Mouse (Mus musculus): Measurements from ENCODE around the gene Far2. TPM values are rescaled to one million over a fixed set of nuclear protein-coding genes. Genes with fewer than 3 reads are reported as not detected.
A peak's percentile ranks its signal among the peaks of the same experiment; 100 is the strongest.
"Not testable (repeated sequence)": the region's sequence is repeated elsewhere in the genome, so short reads cannot be mapped to it uniquely, and the experiment has no call there.

Gene Far2
- polyA plus RNA-seq, 1 experiment from 2014 or later, result 2.2 TPM

- Histone ChIP-seq H3K4me1 (ENCODE audit: control insufficient read depth, insufficient read depth, low read length) (no peaks in the 10 kb centered on the region), H3K36me3 (ENCODE audit: control insufficient read depth, insufficient read depth, low read length) (no peaks in the 10 kb centered on the region), H3K27me3 (ENCODE audit: control insufficient read depth, insufficient read depth, low read length) (no peaks in the 10 kb centered on the region), H3K9ac (ENCODE audit: low read length) (no peak overlapping the region), H3K4me2 (ENCODE audit: low read depth, severe bottlenecking) (no peak overlapping the region), H3K4me3 (ENCODE audit: low read depth, low read length) (no peak overlapping the region), H3K27ac (replicated peaks; ENCODE audit: low read depth, low read length) (no peak overlapping the region), H3K9me3 (ENCODE audit: control insufficient read depth, low read length) (no peaks in the 10 kb centered on the region)
- ATAC-seq (ENCODE audit: insufficient number of reproducible peaks, low FRiP score, low TSS enrichment, low read depth) (no peak), DNase-seq (ENCODE audit: low spot score) (no peak)
- WGBS, result 83% methylated on average over 10 of the region's 10 CpGs
Observed at GRCm38 (mm10) chr6:148132314-148132713, 85.3 kb downstream of the Far2 start.

GRCm38 (mm10) chr6:148133536-148133935 lies 86.5 kb downstream of the Far2 start:
- no peak overlapping the region for H3K9ac ChIP-seq (ENCODE audit: low read length)
- H3K27me3 ChIP-seq (ENCODE audit: control insufficient read depth, insufficient read depth, low read length), result no peaks in the 10 kb centered on the region
- no peaks in the 10 kb centered on the region for H3K4me1 ChIP-seq (ENCODE audit: control insufficient read depth, insufficient read depth, low read length)
- H3K9me3 ChIP-seq (ENCODE audit: control insufficient read depth, low read length), result no peaks in the 10 kb centered on the region
- H3K4me3 ChIP-seq (ENCODE audit: low read depth, low read length), result no peak overlapping the region
- no peak overlapping the region for H3K4me2 ChIP-seq (ENCODE audit: low read depth, severe bottlenecking)
- DNase-seq (ENCODE audit: low spot score) (no peak), ATAC-seq (ENCODE audit: insufficient number of reproducible peaks, low FRiP score, low TSS enrichment, low read depth) (no peak)
- no peak overlapping the region for H3K27ac ChIP-seq (replicated peaks; ENCODE audit: low read depth, low read length)
- no peaks in the 10 kb centered on the region for H3K36me3 ChIP-seq (ENCODE audit: control insufficient read depth, insufficient read depth, low read length)

- Histone ChIP-seq H3K27ac (replicated peaks; ENCODE audit: low read depth, low read length) (no peak overlapping the region), H3K4me3 (ENCODE audit: low read depth, low read length) (no peak overlapping the region), H3K36me3 (ENCODE audit: control insufficient read depth, insufficient read depth, low read length) (no peaks in the 10 kb centered on the region), H3K27me3 (ENCODE audit: control insufficient read depth, insufficient read depth, low read length) (no peaks in the 10 kb centered on the region), H3K4me1 (ENCODE audit: control insufficient read depth, insufficient read depth, low read length) (no peaks in the 10 kb centered on the region), H3K4me2 (ENCODE audit: low read depth, severe bottlenecking) (no peak overlapping the region), H3K9ac (ENCODE audit: low read length) (no peak overlapping the region), H3K9me3 (ENCODE audit: control insufficient read depth, low read length) (no peaks in the 10 kb centered on the region)
- ATAC-seq (ENCODE audit: insufficient number of reproducible peaks, low FRiP score, low TSS enrichment, low read depth) (peak; percentile 61; the same call in 1 of the 2 replicates), DNase-seq (ENCODE audit: low spot score) (peak; percentile 80)
- 29% methylated on average over 9 of the region's 9 CpGs for WGBS
Observed at GRCm38 (mm10) chr6:148135769-148136382, 88.8 kb downstream of the Far2 start.

- Histone ChIP-seq H3K4me1 (ENCODE audit: control insufficient read depth, insufficient read depth, low read length) (no peaks in the 10 kb centered on the region), H3K4me3 (ENCODE audit: low read depth, low read length) (no peak overlapping the region), H3K27ac (replicated peaks; ENCODE audit: low read depth, low read length) (no peak overlapping the region), H3K4me2 (ENCODE audit: low read depth, severe bottlenecking) (no peak overlapping the region), H3K9ac (ENCODE audit: low read length) (no peak overlapping the region), H3K36me3 (ENCODE audit: control insufficient read depth, insufficient read depth, low read length) (no peaks in the 10 kb centered on the region), H3K27me3 (ENCODE audit: control insufficient read depth, insufficient read depth, low read length) (no peaks in the 10 kb centered on the region), H3K9me3 (ENCODE audit: control insufficient read depth, low read length) (no peaks in the 10 kb centered on the region)
- ATAC-seq (ENCODE audit: insufficient number of reproducible peaks, low FRiP score, low TSS enrichment, low read depth), result no peak
- WGBS, result 86% methylated on average over 6 of the region's 6 CpGs
- DNase-seq (ENCODE audit: low spot score), result no peak
Observed at GRCm38 (mm10) chr6:148139288-148139995, 92.4 kb downstream of the Far2 start.

GRCm38 (mm10) chr6:148141874-148142273 lies 94.8 kb downstream of the Far2 start:
- WGBS, result 80% methylated on average over 5 of the region's 5 CpGs
- Histone ChIP-seq H3K27ac (replicated peaks; ENCODE audit: low read depth, low read length) (no peak overlapping the region), H3K4me2 (ENCODE audit: low read depth, severe bottlenecking) (no peak overlapping the region), H3K9me3 (ENCODE audit: control insufficient read depth, low read length) (no peaks in the 10 kb centered on the region), H3K4me3 (ENCODE audit: low read depth, low read length) (no peak overlapping the region), H3K9ac (ENCODE audit: low read length) (no peak overlapping the region), H3K27me3 (ENCODE audit: control insufficient read depth, insufficient read depth, low read length) (no peaks in the 10 kb centered on the region), H3K4me1 (ENCODE audit: control insufficient read depth, insufficient read depth, low read length) (no peaks in the 10 kb centered on the region), H3K36me3 (ENCODE audit: control insufficient read depth, insufficient read depth, low read length) (no peaks in the 10 kb centered on the region)
- DNase-seq (ENCODE audit: low spot score) (no peak), ATAC-seq (ENCODE audit: insufficient number of reproducible peaks, low FRiP score, low TSS enrichment, low read depth) (no peak)

GRCm38 (mm10) chr6:148142421-148142820 lies 95.4 kb downstream of the Far2 start:
- ATAC-seq (ENCODE audit: insufficient number of reproducible peaks, low FRiP score, low TSS enrichment, low read depth) (no peak), DNase-seq (ENCODE audit: low spot score) (no peak)
- no peaks in the 10 kb centered on the region for H3K27me3 ChIP-seq (ENCODE audit: control insufficient read depth, insufficient read depth, low read length)
- H3K27ac ChIP-seq (replicated peaks; ENCODE audit: low read depth, low read length), result no peak overlapping the region
- H3K9me3 ChIP-seq (ENCODE audit: control insufficient read depth, low read length), result no peaks in the 10 kb centered on the region
- no peaks in the 10 kb centered on the region for H3K36me3 ChIP-seq (ENCODE audit: control insufficient read depth, insufficient read depth, low read length)
- no peak overlapping the region for H3K9ac ChIP-seq (ENCODE audit: low read length)
- H3K4me3 ChIP-seq (ENCODE audit: low read depth, low read length), result no peak overlapping the region
- WGBS, result 87% methylated on average over 1 of the region's 1 CpGs
- H3K4me1 ChIP-seq (ENCODE audit: control insufficient read depth, insufficient read depth, low read length), result no peaks in the 10 kb centered on the region
- H3K4me2 ChIP-seq (ENCODE audit: low read depth, severe bottlenecking), result no peak overlapping the region

- not testable (repeated sequence) for H3K9ac ChIP-seq (ENCODE audit: low read length); H3K36me3 ChIP-seq (ENCODE audit: control insufficient read depth, insufficient read depth, low read length); H3K4me3 ChIP-seq (ENCODE audit: low read depth, low read length); H3K9me3 ChIP-seq (ENCODE audit: control insufficient read depth, low read length); H3K27ac ChIP-seq (replicated peaks; ENCODE audit: low read depth, low read length); H3K27me3 ChIP-seq (ENCODE audit: control insufficient read depth, insufficient read depth, low read length); H3K4me2 ChIP-seq (ENCODE audit: low read depth, severe bottlenecking); H3K4me1 ChIP-seq (ENCODE audit: control insufficient read depth, insufficient read depth, low read length); DNase-seq (ENCODE audit: low spot score); ATAC-seq (ENCODE audit: insufficient number of reproducible peaks, low FRiP score, low TSS enrichment, low read depth)
- 68% methylated on average over 4 of the region's 4 CpGs for WGBS
Observed at GRCm38 (mm10) chr6:148152305-148152704, 105.2 kb downstream of the Far2 start.

- Histone ChIP-seq H3K4me1 (ENCODE audit: control insufficient read depth, insufficient read depth, low read length) (no peaks in the 10 kb centered on the region), H3K9ac (ENCODE audit: low read length) (no peak overlapping the region), H3K9me3 (ENCODE audit: control insufficient read depth, low read length) (no peaks in the 10 kb centered on the region), H3K27me3 (ENCODE audit: control insufficient read depth, insufficient read depth, low read length) (no peaks in the 10 kb centered on the region), H3K36me3 (ENCODE audit: control insufficient read depth, insufficient read depth, low read length) (no peaks in the 10 kb centered on the region), H3K4me2 (ENCODE audit: low read depth, severe bottlenecking) (no peak overlapping the region), H3K27ac (replicated peaks; ENCODE audit: low read depth, low read length) (no peak overlapping the region), H3K4me3 (ENCODE audit: low read depth, low read length) (no peak overlapping the region)
- ATAC-seq (ENCODE audit: insufficient number of reproducible peaks, low FRiP score, low TSS enrichment, low read depth) (no peak), DNase-seq (ENCODE audit: low spot score) (no peak)
- WGBS, result 95% methylated on average over 3 of the region's 3 CpGs
Observed at GRCm38 (mm10) chr6:148172904-148173303, 125.8 kb downstream of the Far2 start.
